Mouse (Mus musculus): ENCODE data around the gene Midn.
A peak's percentile ranks its signal among the peaks of the same experiment; 100 is the strongest.

Gene Midn

DNA sequence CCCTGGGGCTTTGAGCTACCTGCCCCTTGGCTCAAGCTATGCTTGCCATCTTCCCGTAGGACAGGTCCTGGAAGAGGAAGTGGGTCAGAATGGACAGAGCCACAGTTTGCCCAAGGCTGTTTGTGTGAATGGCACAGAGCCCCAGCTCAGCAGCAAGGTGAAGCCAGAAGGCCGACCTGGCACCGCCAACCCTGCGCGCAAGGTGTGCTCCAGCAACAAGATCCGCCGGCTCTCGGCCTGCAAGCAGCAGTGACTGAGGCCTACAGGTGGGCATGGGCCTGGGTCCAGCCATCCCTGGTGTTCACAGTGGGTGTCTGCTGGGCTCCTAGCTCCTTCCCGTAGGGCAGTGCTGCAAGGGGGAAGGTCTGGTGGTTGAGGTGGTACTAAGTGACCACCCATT, 18.2 kb upstream of the Midn start:
- DNase-seq (ENCODE audit: low spot score in 2 of 2), result no peak

DNA sequence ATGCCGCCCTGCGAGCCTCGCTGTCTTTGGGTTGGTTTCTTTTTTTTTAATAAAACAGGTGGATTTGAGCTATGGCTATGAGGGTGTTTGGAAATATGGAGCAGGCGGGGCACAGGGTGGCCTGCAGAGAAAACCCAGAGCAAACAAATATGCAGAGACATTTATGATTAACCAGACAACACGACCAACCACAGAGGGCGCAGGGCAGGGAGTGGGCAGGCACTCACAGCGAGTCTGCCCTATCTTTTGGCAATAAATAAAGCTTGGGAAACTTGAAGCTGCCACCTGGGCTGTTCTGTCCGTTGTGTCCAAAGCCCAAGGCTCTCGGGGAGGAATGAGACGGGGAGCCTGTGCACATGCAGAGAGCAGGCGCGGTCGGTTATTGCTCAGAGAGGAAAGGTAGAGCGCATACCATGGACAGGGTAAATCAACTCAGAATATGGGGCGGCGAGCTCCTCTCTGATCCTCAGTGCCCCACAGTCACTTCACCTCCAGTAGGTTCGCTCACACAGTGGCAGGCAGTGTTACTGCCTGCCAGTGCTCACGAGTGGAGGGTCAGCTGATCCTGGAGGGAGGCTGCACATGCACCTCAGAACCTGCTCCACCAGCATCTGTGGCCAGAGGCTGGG, 17.6 kb upstream of the Midn start:
- no peak for DNase-seq (ENCODE audit: low spot score in 2 of 2)

DNA sequence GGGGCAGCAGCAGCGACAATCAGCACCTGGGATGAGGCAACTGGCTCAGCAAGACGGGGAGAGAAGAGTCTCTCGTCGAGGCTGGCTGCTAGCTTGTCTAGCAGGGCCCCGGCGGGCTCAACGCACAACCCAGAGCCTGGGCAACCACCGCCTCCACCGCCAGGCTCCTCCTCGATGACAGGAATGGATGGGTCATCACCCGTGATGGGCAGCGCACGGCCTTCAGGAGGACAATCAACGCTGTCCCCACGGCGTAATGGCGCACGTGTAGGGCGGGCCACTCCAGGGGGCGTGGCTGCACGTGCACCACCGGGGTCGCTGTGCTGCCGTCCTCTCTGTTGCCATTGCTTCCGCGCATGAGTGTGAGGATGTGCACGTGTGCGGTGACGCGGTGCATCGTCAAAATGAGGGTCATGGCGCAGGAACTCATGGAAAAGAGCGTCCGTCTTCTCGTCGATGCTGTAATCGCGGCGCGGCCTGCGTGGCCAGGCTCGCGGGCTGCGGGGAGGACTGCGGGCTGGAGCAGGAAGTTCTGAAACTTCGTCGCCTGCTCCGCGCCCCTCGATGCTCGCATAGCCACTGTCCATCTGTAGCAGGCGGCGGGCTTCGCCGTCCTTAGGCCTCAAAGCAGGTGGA, 16.6 kb upstream of the Midn start:
- DNase-seq (ENCODE audit: low spot score in 2 of 2), result peak in 1 of 2 experiments; percentile 50

DNA sequence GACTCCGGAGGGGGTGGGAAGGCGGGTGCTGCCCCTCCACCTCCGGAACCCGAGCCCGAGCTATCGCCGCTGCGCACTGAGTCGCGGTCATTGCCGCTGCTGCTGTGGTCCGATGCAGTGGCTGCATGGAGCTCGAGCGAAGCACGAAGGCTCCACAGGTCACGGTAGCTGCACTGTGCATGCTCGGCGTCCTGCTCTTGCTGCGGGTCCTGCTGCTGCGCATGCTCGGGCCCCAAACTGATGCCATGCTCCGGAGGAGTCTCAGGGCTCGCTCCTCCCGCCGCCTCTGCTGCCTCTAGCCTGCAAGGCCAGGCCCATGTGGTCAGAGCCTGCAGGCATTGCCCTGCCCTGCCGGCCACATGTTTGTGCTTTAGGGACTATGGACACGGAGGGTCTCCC, 16.1 kb upstream of the Midn start:
- DNase-seq (ENCODE audit: low spot score in 2 of 2), result no peak

DNA sequence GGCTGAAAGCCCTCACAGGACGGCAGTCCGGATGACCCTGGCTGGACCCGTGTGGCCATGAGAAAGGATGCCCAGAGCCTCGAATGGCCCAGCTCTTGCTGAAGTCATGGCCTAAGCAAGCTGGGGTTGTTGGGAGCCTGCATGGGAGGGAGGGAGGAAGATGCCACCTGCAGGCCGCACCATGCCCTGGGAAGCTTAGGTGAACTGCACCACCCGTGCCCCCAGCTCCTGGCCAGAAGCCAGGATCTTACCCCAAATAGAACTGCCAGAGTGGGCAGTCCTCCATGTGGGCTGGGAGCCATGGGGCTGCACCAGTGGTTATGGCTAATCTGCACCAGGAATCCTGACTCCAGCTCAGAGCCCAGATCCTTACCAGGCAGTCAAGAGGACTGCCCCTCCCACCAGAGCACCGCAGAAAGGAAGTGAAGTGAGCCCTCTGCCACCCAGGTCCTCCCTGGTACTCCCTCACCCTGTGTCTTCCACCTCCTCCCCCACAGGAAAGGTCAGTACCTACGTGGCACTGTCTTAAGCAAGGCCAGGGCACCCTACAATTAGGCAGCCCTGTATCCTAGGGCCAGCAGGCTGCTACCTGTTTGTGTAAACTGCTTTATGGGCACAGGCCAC, 14.7 kb upstream of the Midn start:
- DNase-seq (ENCODE audit: low spot score in 2 of 2), result no peak

DNA sequence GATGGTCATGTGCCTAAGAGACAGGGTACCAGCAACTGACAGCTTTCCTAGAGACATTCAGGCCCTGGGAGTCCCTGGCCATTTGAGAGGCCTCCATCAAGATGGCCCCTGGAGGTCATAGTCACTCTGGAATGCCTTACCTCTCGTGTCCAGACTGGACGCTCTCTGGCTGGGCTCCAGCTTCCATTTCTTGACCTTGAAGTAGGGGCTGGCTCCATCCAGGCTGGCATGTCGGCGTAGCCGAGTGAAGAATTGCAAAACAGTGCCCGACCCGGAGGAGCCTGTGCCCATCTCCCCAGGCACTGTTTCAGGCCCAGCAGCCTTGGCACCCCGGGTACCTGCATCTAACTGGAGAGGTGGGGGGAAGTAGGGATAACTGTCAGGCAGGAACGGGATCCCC, 13.7 kb upstream of the Midn start:
- DNase-seq (ENCODE audit: low spot score in 2 of 2), result no peak

DNA sequence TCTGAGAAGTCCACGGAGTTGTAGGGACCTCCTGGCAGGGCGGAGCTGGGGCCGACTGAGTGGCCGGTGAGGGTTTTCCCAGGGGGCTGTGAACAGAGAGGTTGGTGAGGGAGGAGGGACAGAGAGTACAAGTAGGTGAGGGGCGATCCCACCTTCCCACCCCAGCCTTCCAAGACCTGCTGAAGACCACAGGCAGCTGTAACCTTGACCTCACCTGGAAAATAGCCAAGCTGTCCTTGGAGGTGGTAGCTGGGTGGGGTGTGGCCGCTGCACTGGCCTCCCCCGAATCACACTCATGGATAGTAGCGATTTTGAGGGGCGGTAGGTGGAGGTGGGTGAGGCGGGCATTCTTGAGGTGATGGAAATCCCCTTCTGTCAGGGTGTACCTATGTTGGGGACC, 12.9 kb upstream of the Midn start:
- no peak for DNase-seq (ENCODE audit: low spot score in 2 of 2)

DNA sequence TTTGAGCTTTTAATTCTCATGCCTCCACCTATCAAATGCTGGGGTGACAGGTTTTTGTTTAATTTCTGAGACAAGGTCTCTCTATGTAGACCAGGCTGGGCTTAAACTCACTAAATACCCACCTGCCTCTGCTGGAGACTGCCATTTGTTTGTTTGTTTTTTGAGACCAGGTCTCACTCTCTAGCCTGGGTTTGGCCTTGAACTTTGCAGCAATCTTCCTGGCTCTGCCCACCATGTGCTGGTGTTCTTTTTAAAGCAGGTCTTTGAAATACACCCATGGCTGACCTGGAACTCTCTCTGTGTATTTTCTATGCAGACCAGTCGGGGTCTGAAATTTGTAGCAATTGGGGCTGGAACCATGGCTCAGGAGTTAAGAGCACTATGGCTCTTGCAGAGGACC, 12.4 kb upstream of the Midn start:
- no peak for DNase-seq (ENCODE audit: low spot score in 2 of 2)

DNA sequence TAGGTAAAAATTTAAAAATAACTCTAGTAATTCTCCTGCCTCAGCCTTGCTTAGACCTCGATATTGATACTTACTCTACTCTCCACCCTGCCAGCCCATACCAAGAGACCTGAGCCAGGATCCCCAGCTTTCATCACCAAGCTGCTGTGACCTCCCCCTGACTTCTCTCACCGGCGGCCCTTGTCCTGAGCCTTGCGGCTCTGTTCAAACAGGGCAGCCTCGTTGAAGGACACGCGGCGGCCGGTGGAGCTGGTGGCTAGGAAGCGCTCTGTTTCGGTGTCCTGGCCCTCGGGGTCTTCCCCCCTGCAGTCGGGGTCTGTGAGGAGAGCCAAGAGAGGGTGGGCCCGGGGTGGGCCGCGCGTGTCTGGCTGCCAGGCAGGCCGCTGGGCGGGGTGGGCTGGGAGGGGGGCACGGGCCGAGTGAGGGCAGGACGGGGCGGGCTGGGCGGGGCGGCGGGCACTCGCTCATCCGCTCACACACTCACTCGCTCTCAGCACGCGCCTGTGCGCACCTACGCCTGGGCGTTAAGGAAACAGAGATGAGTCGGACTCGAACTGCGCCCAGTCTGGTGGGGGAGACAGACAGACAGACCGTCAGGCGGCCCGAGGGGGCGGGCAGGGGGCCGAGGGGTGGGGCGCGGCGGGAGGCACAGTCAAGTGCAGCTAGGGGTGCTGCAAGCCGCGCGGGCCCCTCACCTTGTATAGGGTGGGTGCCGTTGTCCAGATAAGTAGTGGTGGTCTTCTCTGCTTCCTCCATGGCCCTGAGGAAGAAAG, 11.7 kb upstream of the Midn start:
- no peak for DNase-seq (ENCODE audit: low spot score in 2 of 2)

DNA sequence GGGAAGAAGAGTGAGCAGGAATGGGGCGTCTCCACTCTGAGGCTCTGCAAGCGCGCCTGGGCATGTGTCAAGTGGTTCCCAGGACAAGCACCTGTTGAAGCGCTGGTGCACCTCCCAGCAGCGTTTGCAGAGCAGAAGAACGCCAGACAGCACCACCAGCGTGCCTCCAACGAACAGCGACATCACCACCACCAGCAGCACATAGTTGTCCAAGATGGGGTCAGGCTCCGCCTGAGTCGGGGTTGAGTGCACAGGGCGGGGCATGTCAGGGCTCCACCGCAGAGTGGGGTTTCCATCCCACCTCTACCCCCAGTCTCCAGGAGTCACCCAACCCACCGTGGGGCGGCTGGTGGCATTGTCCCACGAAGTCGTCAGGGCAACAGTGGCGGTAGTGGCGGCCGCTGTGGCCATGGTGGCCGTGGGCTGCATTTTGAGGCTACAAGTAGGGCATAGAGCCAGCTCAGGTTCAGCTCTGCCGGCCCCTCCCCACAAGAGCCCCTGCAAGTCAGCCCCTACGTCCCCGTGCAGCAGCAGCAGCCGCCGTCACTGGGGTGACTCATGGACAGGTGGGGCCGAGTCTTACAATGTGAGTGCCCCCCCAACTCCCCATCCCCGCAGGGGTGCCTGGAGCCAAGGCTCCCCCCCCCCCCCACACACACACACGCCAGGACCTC, 11.0 kb upstream of the Midn start:
- peak in 1 of 2 experiments; percentile 37 for DNase-seq (ENCODE audit: low spot score in 2 of 2)

DNA sequence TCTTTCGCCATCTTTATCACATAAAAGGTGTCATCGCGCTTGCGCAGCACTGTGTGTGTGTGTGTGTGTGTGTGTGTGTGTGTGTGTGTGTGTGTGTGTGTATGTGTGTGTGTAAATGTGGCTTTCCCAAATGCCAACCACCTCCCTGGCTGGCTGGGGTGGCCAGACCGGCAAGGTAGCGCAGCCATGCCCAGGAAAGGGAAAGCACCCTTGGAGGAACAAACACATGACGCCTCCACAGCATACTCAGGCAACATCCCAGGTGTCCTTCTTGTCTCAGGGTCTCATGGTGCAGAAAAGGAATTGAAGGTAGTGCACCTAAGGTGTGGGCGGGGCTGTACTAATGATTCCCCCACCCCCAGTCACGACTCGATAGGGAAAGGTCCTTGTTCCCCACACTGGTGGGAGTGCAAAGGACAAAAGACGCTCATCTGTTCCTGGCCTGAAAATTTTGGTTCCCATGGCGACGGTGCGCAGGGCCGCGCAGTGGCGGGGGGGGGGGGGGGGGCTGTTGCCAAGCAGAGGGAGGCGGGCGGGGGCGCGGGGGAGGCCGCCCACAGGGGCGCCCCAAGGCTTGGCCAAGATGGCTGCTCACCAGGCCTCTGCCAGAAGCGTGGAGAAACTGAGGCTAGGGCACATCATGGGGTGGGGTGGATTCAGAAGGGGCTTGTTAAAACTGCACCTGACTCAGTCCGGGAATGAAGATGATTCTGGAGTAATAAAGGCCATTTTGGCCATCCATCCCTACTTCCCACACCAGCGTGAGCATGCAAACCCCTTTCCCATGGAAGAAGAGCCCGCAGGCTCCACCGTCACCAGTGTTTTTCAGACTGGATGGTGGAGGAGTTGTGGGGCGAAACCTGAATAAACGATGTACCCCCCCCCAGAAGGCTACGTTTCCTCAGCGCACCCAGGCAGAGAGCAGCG, 10.2 kb upstream of the Midn start:
- DNase-seq (ENCODE audit: low spot score in 2 of 2), result peak in 1 of 2 experiments; percentile 28

DNA sequence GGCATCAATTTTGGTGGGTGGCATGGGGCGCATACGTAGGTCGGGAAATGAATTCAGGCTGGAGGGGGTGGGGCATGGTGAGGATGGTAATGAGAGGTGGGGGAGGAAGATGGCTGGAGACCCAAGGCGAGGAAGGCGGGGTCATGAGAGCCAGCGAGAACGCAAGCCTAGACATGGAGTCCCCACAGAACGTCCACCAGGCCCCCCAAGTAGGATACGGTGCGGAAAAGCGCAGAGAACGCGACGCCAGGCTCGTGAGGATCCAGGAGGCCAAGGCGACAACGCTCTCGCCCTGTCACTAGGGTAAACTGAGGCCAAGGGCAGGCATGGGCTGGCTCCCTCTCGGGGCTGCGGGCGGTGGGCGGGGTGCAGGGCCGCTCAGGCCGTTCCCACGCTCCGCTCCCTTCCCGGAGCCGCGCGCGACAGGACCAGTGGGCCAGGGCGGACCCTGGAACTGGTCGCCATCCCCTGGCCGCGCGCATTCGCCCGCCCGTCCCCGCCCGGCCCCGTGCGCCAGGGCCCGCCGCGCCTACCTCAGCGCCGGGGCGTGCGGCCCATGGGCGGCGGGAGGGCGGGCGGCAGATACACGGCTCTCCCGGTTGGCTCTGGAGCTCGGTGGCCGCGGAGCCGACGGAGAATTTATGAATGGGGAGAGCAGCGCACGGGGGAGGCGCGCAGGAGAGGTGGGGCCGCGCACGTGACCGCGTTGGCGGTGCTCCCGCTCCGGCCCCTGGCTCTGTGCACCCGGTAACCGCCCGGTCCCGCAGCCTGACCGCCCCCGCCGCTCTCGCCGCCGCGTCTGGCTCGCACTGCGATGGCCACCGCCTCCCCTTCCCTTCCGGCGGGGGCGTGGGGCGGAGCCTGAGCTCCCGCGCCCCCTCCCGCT, 9.3 kb upstream of the Midn start, which contains the start of gene Atp5d:
Gene Atp5d (plus strand): TSS at position 80 of the 886 bp plus-strand sequence.
- DNase-seq (ENCODE audit: low spot score in 2 of 2), result peak in 1 of 2 experiments; percentile 57

DNA sequence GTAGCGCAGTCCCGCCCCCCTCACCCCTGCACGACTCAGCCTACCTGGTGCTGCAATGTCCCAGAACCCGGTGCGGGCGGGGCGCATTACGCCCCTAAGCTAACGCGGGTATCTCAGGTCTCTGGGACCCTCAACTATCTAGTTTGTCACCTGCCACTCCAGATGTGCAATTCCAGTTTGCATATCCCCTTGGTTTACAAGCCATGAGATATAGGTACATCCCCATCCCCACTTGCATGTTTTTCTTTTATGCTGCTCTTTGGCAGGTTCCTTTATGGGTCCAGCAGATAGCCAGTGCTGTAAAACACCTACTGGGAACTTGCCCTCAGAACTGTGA, 8.7 kb upstream of the Midn start:
- no peak for DNase-seq (ENCODE audit: low spot score in 2 of 2)

DNA sequence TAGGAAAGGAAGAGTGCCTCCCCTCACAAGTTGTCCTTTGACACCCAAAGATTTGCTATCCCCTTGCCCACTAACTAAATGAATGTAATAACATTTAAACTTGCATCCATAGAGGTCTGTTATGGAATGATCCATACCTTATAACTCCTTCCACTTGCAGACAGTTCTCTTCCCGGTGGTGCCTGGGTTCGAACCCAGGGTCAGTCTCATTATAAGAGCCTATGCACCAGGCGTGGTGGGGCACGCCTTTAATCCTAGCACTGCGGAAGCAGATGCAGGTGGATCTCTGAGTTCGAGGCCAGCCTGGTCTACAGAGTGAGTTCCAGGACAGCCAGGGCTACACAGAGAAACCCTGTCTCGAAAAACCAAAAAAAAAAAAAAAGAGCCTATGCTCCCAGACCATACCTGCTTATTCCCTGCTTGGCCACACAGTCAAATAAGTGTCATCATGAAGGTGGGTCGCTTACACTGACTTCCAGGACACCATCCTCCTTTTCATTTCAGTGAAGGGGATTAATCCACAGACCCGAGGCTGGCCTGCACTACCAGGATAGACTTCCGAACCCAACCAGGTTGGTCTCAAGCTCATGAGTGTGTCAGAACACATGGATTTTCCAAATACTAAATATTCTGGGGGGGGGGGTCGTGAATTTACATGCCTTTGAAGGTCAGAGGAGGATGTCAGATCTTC, 8.0 kb upstream of the Midn start:
- DNase-seq (ENCODE audit: low spot score in 2 of 2), result no peak

DNA sequence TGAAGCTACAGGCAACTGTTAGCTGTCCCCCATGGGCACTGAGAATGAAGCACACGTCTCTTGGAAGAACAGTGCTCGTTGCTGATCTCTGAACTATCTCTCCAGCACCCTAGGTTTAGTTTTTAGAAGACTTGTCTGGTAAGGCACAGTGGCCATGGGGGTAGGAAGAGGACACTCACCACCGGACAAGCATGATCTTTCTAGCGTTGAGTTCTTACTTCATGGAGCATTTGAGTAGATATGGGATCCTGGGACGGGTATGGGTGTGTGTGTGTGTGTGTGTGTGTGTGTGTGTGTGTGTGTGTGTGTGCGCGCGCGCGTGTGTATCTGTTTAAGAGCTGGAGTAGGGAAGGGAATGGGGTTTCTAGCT, 7.4 kb upstream of the Midn start, which contains the start of gene Cbarp:
Gene Cbarp (minus strand): TSS at position 170 of the 370 bp plus-strand sequence.
- no peak for DNase-seq (ENCODE audit: low spot score in 2 of 2)

DNA sequence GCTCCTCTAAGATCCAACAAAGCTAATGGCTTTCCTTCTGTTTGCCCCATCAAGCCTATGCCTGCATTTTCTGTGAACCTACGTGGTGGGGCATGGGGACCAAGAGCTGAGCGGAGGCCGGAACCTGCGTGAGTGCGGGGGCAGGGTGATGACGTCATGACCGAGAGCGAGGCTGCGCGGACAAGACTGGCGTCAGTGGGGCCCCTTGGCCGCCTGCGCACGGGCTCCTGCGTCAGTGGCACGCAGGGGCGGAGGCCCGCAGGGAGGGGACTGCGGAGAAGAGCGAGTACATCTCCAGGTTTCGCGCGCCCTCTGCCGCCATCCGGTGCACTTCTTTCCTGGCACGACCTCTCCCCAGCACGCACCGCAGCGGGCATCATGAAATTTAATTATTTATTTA, 6.8 kb upstream of the Midn start:
- peak; percentile 84 to 92 for DNase-seq (ENCODE audit: low spot score in 2 of 2)

DNA sequence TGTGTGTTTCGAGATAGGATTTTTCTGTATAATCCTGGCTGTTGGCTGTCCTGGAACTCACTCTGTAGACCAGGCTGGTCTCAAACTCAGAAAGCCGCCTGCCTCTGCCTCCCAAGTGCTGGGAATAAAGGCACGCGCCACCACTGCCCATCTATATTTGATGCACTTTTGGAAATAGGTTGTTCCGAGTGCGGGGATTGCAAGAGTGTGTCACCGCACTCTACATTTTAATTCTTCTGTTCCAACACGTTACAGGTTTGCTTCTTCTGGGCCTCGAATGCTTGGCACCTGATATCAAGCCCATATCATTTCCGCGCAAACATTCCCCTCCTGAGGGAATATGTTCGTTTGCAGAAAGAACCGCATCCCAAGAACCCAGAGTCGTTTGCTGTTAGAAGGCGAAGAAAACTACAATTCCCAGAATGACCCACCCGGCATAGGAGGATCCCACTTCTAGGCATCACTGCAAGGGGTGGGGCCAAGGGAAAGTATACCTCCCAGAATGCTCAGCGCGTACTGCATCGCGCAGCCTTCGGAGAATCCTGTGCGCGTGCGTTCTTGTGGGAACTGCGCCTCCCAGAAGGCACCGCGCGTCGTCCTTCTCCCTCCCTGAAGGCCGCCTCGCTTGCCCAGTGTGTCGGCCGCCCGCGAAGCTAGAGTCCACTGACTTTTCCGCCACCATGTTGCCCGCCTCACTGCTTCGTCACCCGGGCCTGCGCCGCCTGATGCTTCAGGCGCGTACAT, 6.1 kb upstream of the Midn start:
- peak; percentile 67 to 89 for DNase-seq (ENCODE audit: low spot score in 2 of 2)

DNA sequence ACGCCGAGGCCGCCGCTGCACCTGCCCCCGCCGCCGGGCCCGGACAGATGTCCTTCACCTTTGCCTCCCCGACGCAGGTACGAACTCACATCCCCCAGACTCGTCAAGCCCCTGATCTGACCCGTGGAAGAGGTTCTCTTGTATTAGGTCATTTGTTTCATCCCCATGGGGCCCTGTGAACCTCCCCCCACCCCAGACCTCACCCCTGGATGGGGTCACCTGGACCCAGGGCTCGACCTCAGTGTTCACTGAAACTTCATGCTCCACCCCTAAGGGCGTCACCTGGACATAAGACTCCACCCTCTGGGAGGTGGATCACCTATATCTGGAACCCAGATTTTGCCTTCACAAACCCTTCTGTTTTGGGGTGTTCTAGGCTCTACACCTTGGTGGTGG, 5.5 kb upstream of the Midn start:
- no peak for DNase-seq (ENCODE audit: low spot score in 2 of 2)

DNA sequence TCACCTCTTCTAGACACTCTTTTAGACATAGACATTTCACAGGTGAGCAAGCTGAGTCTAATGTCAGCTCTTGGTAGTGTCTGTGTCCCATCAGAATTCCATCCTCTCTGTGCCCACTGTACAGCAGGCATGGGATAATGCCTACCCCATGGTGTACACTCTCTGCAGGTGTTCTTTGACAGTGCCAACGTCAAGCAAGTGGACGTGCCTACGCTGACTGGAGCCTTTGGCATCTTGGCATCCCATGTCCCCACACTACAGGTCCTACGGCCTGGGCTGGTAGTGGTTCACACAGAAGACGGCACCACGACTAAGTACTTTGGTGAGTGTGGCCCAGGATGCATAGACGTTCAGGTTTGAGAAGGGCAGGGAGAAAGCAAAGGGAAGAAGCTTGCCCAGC, 4.4 kb upstream of the Midn start:
- DNase-seq (ENCODE audit: low spot score in 2 of 2), result no peak

Data from cerebellum, postnatal 4 days (tissue).